Comparison of ENCODE assay signal across 26 mouse cellular contexts in the genomic region with DNA sequence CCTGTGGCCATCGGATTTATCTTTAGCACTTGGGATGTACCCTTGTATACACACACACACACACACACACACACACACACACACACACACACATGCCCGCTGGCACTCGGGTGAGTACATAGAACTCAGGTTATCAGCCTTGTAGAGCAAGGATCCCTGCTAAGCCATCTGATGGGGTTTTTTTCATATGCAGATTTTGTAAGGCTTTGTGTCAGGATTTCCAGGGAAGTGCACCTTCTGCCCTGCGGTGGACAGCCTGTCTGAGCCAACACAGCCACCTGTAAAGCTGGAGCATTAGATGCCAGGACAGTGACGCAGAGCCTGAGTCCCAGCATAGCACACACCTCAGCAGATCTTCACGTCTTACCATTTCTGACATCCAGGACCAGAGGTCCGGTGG. TPM values are rescaled to one million over a fixed set of nuclear protein-coding genes. Genes with fewer than 3 reads are reported as not detected.
"Had no signal": no experiment of that assay in that cellular context is flagged by ENCODE, and none has a peak within 500 bp of the region (broad histone marks: within the 10 kb centered on the region; RNA-seq: fewer than 3 reads in every experiment).

No protein-coding gene starts in this region.

- H3K27ac ChIP-seq: heart, adult 2 months; heart, embryonic 13.5 days; heart, embryonic 15.5 days; hindbrain, embryonic 13.5 days; hindbrain, embryonic 15.5 days; hindbrain, postnatal 0 days; kidney, embryonic 15.5 days; kidney, postnatal 0 days; limb, embryonic 13.5 days; limb, embryonic 15.5 days; liver, embryonic 12.5 days; liver, embryonic 14.5 days had no signal

- H3K36me3 ChIP-seq: heart, embryonic 13.5 days; heart, embryonic 15.5 days; hindbrain, embryonic 13.5 days; hindbrain, embryonic 15.5 days; kidney, embryonic 15.5 days; limb, embryonic 13.5 days; limb, embryonic 15.5 days; liver, embryonic 12.5 days had no signal

- H3K27me3 ChIP-seq: hindbrain, embryonic 15.5 days; kidney, embryonic 15.5 days had no signal

- H3K4me3 ChIP-seq: heart, adult 2 months; heart, embryonic 13.5 days; heart, embryonic 15.5 days; hindbrain, embryonic 13.5 days; hindbrain, embryonic 15.5 days; kidney, embryonic 15.5 days; limb, embryonic 13.5 days; limb, embryonic 15.5 days; liver, embryonic 12.5 days had no signal

- H3K4me1 ChIP-seq: heart, embryonic 13.5 days; heart, embryonic 15.5 days; hindbrain, embryonic 13.5 days; hindbrain, embryonic 15.5 days; kidney, embryonic 15.5 days; limb, embryonic 15.5 days; liver, embryonic 12.5 days had no signal

- DNase-seq: gastrocnemius, postnatal 14 days; gastrocnemius, postnatal 36 days; heart, adult 11 months; heart, adult 2 months; heart, postnatal 14 days; heart, postnatal 36 days; kidney, adult 18-20 months; kidney, adult 9 months; kidney, postnatal 14 days; kidney, postnatal 36 days; layer of hippocampus, adult 9-11 months; layer of hippocampus, postnatal 36 days; left cerebral cortex, postnatal 4 days had no signal

RNA-seq across cellular contexts. Expression of a gene that starts 21.8 kb away (rescaled TPM):
- polyA plus RNA-seq: gonadal fat pad, adult 2 months; liver, adult 2 months; liver, embryonic 12.5 days; liver, embryonic 14.5 days had no signal
